Mouse (Mus musculus): ENCODE data around the gene Gm10192.
A peak's percentile ranks its signal among the peaks of the same experiment; 100 is the strongest.
"Not testable (repeated sequence)": the region's sequence is repeated elsewhere in the genome, so short reads cannot be mapped to it uniquely, and the experiment has no call there.

The Gm10192 gene

DNA sequence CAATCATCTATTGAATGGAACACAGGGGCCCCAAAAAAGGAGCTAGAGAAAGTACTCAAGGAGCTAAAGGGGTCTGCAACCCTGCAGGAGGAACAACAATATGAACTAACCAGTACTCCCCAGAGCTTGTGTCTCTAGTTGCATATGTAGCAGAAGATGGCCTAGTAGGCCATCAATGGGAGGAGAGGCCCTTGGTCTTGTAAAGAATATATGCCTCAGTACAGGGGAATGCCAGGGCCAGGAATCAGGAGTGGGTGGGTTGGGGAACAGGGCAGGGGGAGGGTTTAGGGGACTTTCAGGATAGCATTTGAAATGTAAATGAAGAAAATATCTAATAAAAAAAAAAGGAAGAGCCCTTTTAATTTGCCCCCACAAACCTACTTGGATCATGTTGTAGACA is at the start of gene Gm10192:
Gene Gm10192 (minus strand): TSS at position 101 of the 400 bp plus-strand sequence.
- not testable (repeated sequence) for DNase-seq (ENCODE audit: low read depth, low spot score)

- DNase-seq (ENCODE audit: low read depth, low spot score): no peak
Measured at GRCm38 (mm10) chr4:97230411-97231104, 47.6 kb upstream of the Gm10192 start.

DNA sequence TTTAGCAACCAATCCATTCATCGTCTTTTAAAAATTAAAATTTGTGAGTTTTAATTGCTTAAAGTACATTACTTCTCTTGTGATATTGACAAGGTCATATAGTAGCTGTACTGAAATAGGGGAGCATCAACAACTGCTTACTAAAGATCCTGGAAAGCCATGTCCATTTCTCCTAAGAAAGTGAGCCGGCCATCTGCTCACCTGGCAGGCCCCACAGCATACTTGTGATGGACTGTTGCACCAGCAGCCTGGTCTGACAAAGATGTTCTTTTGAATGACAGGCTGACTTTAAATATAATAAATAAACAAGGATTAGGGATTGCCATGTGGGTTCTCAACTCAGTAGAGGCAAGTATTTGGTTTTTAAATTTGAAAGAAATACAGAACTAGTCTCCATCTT is 36.7 kb upstream of the Gm10192 start:
- no peak for DNase-seq (ENCODE audit: low read depth, low spot score)

GRCm38 (mm10) chr4:97217906-97218305 is 34.9 kb upstream of the Gm10192 start:
- no peak for DNase-seq (ENCODE audit: low read depth, low spot score)

DNA sequence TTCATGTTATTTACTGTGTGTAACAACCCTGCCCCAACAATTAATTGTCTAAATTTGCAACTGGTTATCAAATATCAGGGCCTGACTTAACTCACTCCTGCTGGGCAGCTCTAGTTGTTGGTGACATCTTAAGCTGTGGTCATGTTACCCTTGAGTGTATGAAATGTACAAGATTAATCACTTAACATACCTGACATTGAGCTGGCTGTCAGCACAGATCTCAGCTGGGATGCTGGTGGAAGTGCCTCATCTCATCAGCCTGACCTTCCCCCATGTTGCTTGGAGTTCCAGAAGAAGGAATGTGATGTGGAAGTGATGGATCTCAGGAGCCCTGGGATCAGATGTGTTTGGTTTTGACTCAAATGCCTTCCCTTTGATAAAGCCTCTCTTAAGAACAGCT is 29.5 kb upstream of the Gm10192 start:
- DNase-seq (ENCODE audit: low read depth, low spot score): no peak

GRCm38 (mm10) chr4:97202986-97203385 is 20.0 kb upstream of the Gm10192 start:
- DNase-seq (ENCODE audit: low read depth, low spot score): peak; percentile 84

- peak; percentile 2 for DNase-seq (ENCODE audit: low read depth, low spot score)
Measured at GRCm38 (mm10) chr4:97193176-97193575, 10.2 kb upstream of the Gm10192 start.

DNA sequence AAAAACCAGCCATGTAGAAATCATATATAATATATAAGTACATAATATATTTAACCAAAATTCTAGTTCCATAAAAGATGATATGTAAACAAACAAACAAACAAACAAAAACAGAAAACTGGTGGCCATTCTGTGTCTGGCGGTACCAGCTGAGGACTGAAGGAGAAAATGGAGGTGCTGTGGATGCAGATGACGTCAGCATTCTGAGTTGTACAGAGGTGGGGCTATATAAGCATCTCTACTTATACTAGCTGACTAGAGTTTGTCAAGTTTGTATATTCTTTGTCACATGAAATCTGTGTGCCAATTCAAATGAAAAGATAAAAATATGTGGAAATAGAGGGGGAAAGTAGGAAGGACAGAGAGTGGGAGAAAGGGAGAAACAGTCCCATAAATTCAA is 9.6 kb upstream of the Gm10192 start:
- no peak for DNase-seq (ENCODE audit: low read depth, low spot score)

DNA sequence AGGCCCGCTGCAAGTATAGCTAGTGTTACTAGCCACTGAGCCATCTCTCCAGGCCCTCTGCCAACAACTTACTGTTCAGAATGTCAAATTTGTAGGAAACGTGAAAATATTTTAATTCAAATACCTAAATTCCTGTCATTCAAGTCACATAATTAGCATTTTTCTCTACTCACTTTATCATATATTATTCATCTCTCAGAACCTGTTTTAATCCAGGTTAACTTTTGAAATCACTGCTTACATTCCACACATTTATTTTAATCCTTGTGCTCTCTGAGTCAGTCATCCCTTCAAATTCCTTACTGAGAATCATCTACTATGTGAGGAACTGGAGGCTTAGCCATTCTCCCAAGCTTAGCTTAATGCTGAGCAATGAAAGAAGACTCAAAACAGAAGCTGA is 2.6 kb downstream of the Gm10192 start:
- no peak for DNase-seq (ENCODE audit: low read depth, low spot score)

DNA sequence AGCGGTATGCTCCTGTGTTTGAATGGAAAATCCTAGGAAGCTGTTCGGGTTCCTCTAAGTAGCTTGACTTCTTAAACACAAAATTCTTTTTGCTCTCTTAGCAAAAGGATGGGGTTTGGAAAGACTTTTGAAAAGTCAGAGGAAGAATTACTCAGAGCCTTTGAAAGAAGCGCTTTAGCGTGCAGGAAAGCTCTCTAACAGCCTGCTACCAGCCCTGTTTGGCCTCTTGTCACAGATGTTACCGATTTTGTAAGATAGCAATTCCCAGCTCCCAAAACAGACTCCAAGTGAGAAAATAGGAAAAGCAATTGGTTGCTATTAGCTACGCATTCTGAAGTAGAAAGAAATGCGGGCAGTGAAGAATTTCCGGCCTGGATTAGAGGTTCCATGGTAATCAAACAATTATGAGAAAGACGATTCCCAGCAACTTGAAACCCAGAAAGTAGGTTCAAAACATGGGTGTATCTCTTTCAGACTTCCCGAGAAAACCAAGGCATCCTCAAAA is 26.1 kb downstream of the Gm10192 start:
- DNase-seq (ENCODE audit: low read depth, low spot score): no peak

GRCm38 (mm10) chr4:97156084-97156483 is 26.9 kb downstream of the Gm10192 start:
- DNase-seq (ENCODE audit: low read depth, low spot score): no peak

- peak; percentile 19 for DNase-seq (ENCODE audit: low read depth, low spot score)
Measured at GRCm38 (mm10) chr4:97153554-97153953, 29.4 kb downstream of the Gm10192 start.

- DNase-seq (ENCODE audit: low read depth, low spot score): no peak
Measured at GRCm38 (mm10) chr4:97142484-97142883, 40.5 kb downstream of the Gm10192 start.

Measured in ZHBTc4 (cell line).